Mouse (Mus musculus) bone marrow macrophage, adult 2 months (primary cell): Measurements from ENCODE around the gene Nmrk2.

Experiments
- CTCF ChIP-seq: IDR thresholded peaks from 2 replicates; pipeline ENCODE4 v1.5.1; 2012; ENCODE audit warnings: low read depth, mild to moderate bottlenecking, low read length, moderate library complexity
- POLR2A ChIP-seq: IDR thresholded peaks from 2 replicates; pipeline ENCODE4 v1.6.1; 2012; ENCODE audit warnings: mild to moderate bottlenecking, low read depth, low read length, borderline replicate concordance

DNA sequence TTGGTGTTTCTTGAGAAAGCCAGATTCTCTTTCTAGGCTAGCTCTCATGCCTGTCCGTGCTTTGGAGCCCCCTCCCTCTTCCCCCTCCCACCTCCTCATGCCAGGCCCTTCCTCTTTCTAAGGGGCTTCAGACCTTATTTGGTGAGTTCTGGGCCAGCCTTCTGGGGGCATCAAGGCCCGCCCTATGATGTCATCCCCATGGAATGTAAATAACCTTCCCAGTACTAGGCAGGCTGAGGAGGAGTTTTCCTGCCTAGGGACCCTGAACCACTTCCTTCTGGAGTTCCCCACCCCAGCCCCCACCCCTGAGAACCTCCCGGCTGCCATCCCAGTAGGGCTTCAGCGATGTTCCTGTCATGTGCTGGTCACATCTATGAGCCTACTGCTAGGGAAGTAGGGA, 17.1 kb downstream of the Nmrk2 start:
- TF ChIP-seq CTCF (no peak), POLR2A (no peak)
